Comparison of ENCODE assay signal across 8 mouse cellular contexts in genomic region chr17:28247613-28248012, GRCm38 (mm10). TPM values are rescaled to one million over a fixed set of nuclear protein-coding genes. Genes with fewer than 3 reads are reported as not detected.
A peak's percentile ranks its signal among the peaks of the same experiment; 100 is the strongest.
DNase-seq lines count a peak whose midpoint lies in the region; ATAC-seq and TF ChIP-seq lines count a peak whose summit lies in the region.
"Had no signal": no experiment of that assay in that cellular context is flagged by ENCODE, and none has a peak within 500 bp of the region (broad histone marks: within the 10 kb centered on the region; RNA-seq: fewer than 3 reads in every experiment).

No protein-coding gene starts in this region.

- TF ChIP-seq EP300 in heart, postnatal 0 days (IDR thresholded peaks at IDR 0.05; ENCODE audit: low read depth): no peak

- no peak overlapping the region for H3K9ac ChIP-seq in heart, postnatal 0 days (replicated peaks; ENCODE audit: low read depth, low read length)
- H3K9ac ChIP-seq in liver, embryonic 16.5 days (ENCODE audit: low read depth, low read length): no peak overlapping the region
- H3K9ac ChIP-seq: midbrain, embryonic 12.5 days had no signal

- peak; percentile 44 for DNase-seq in G1E (ENCODE audit: low spot score)
- DNase-seq in heart, postnatal 0 days (ENCODE audit: low spot score): peak; percentile 36
- DNase-seq in left cerebral cortex, adult 2 months (ENCODE audit: extremely low spot score in 1 of 2, low spot score in 2 of 2): no peak
- no peak for DNase-seq in layer of hippocampus, adult 8-10 months (ENCODE audit: low spot score in 2 of 2)

- peak overlapping the region; percentile 57; the same call in 1 of the 2 replicates for H3K27ac ChIP-seq in brown adipose tissue, adult 24 weeks (replicated peaks; ENCODE audit: low read depth, low read length)
- H3K27ac ChIP-seq in heart, postnatal 0 days (ENCODE audit: low read depth): no peak overlapping the region
- H3K27ac ChIP-seq in liver, embryonic 16.5 days (ENCODE audit: low read length): no peak overlapping the region
- H3K27ac ChIP-seq in left cerebral cortex, adult 2 months: no peak overlapping the region
- H3K27ac ChIP-seq: midbrain, embryonic 12.5 days had no signal

- H3K9me3 ChIP-seq in G1E (replicated peaks): no peaks in the 10 kb centered on the region
- no peaks in the 10 kb centered on the region for H3K9me3 ChIP-seq in heart, postnatal 0 days (replicated peaks; ENCODE audit: control insufficient read depth, low read length)
- H3K9me3 ChIP-seq in liver, embryonic 16.5 days (replicated peaks; ENCODE audit: control insufficient read depth, low read length): no peaks in the 10 kb centered on the region
- H3K9me3 ChIP-seq: midbrain, embryonic 12.5 days had no signal

- H3K4me3 ChIP-seq in G1E (ENCODE audit: low read depth, low read length): no peak overlapping the region
- H3K4me3 ChIP-seq in brown adipose tissue, adult 24 weeks (ENCODE audit: insufficient read depth, low read depth, low read length): no peak overlapping the region
- no peak overlapping the region for H3K4me3 ChIP-seq in heart, postnatal 0 days (ENCODE audit: low read depth, low read length)
- H3K4me3 ChIP-seq in liver, embryonic 16.5 days (ENCODE audit: low read depth, low read length): no peak overlapping the region
- no peak overlapping the region for H3K4me3 ChIP-seq in left cerebral cortex, adult 2 months
- H3K4me3 ChIP-seq: midbrain, embryonic 12.5 days had no signal

- H3K4me1 ChIP-seq in G1E (ENCODE audit: insufficient read depth, low read depth, low read length): peaks cover 21% of the 10 kb centered on the region
- H3K4me1 ChIP-seq in brown adipose tissue, adult 24 weeks (ENCODE audit: control insufficient read depth, insufficient read depth, insufficient read length, low read length): peaks cover 41% of the 10 kb centered on the region
- peaks cover 22% of the 10 kb centered on the region for H3K4me1 ChIP-seq in heart, postnatal 0 days (ENCODE audit: control insufficient read depth, insufficient read depth)
- H3K4me1 ChIP-seq in liver, embryonic 16.5 days (ENCODE audit: control insufficient read depth, low read depth, low read length): peaks cover 33% of the 10 kb centered on the region

- WGBS in heart, postnatal 0 days: 30% methylated on average over 6 of the region's 6 CpGs
- 11% methylated on average over 6 of the region's 6 CpGs for WGBS in liver, embryonic 16.5 days (ENCODE audit: insufficient replicate concordance)

- ATAC-seq in G1E (ENCODE audit: extremely low read depth, insufficient number of reproducible peaks, low FRiP score, poor library complexity, severe bottlenecking): no peak; the same call in 1 of the 2 replicates
- peak; percentile 26; the same call in 1 of the 2 replicates for ATAC-seq in heart, postnatal 0 days (ENCODE audit: insufficient read depth, low read depth)
- ATAC-seq in liver, embryonic 16.5 days (ENCODE audit: low read depth): peak; percentile 10; the same call in 1 of the 2 replicates
- no peak for ATAC-seq in megakaryocyte-erythroid progenitor cell, adult 5-6 weeks (replicated peaks; ENCODE audit: low FRiP score, low TSS enrichment, poor library complexity, severe bottlenecking)

- peaks cover 94% of the 10 kb centered on the region for H3K36me3 ChIP-seq in G1E (replicated peaks)
- H3K36me3 ChIP-seq in heart, postnatal 0 days (replicated peaks; ENCODE audit: control insufficient read depth, insufficient read depth, low read length): no peaks in the 10 kb centered on the region; the same call in 1 of the 2 replicates
- no peaks in the 10 kb centered on the region for H3K36me3 ChIP-seq in liver, embryonic 16.5 days (ENCODE audit: control insufficient read depth, insufficient read depth)
- H3K36me3 ChIP-seq: midbrain, embryonic 12.5 days had no signal

- H3K4me2 ChIP-seq in heart, postnatal 0 days (ENCODE audit: low read depth, low read length): no peak overlapping the region
- 0 out of 2 replicates have a peak overlapping the region, but pooled peaks have one; percentile 22 for H3K4me2 ChIP-seq in liver, embryonic 16.5 days (ENCODE audit: low read depth, low read length)
- H3K4me2 ChIP-seq: midbrain, embryonic 12.5 days had no signal

- TF ChIP-seq CTCF in G1E (IDR thresholded peaks at IDR 0.05; ENCODE audit: low read depth, low read length): no peak
- TF ChIP-seq CTCF in heart, postnatal 0 days (IDR thresholded peaks at IDR 0.05; ENCODE audit: low read depth): no peak
- no peak for TF ChIP-seq CTCF in left cerebral cortex, adult 2 months (IDR thresholded peaks at IDR 0.05)

- no peaks in the 10 kb centered on the region; the same call in 1 of the 2 replicates for H3K27me3 ChIP-seq in G1E (ENCODE audit: insufficient read depth, low read length)
- H3K27me3 ChIP-seq in heart, postnatal 0 days (ENCODE audit: control insufficient read depth, insufficient read depth, low read length): no peaks in the 10 kb centered on the region
- no peaks in the 10 kb centered on the region for H3K27me3 ChIP-seq in liver, embryonic 16.5 days (ENCODE audit: control insufficient read depth, insufficient read depth, low read depth, low read length)
- H3K27me3 ChIP-seq: midbrain, embryonic 12.5 days had no signal

- intact Hi-C loops in left cerebral cortex, adult 2 months (cut with DNase I): no loop called here

RNA-seq across cellular contexts. Expression of gene Ppard, which starts 15.1 kb away (rescaled TPM):
- total RNA-seq in G1E (2014; fragmentation: Nextera tagmentation) (19.1 and 23.4 TPM in 2 replicates), G1E (2017) (2.6 and 3.0 TPM in 2 replicates)
- polyA plus RNA-seq in G1E (2012): 17.8 and 17.9 TPM in 2 replicates
- polyA plus RNA-seq in brown adipose tissue, adult 24 weeks (2012; ENCODE audit: insufficient read depth, insufficient read length, missing spikeins): 14.2 and 15.2 TPM in 2 replicates
- total RNA-seq in heart, postnatal 0 days (2014; rRNA removed; ENCODE audit: low replicate concordance): 6.6 and 23.1 TPM in 2 replicates
- polyA plus RNA-seq in heart, postnatal 0 days (2015; fragmentation: Nextera tagmentation; extraction: Ambion mirVana): 0.99 and 1.4 TPM in 2 replicates
- polyA plus RNA-seq in liver, embryonic 16.5 days (2015; fragmentation: Nextera tagmentation; extraction: Ambion mirVana): 0.62 and 0.77 TPM in 2 replicates
- total RNA-seq in left cerebral cortex, adult 2 months (2021): 10 to 100 TPM; 28.8 to 29.2 TPM
- 7.6 and 9.7 TPM in 2 replicates for total RNA-seq in megakaryocyte-erythroid progenitor cell, adult 5-6 weeks (2014; fragmentation: Nextera tagmentation)
- total RNA-seq in megakaryocyte-erythroid progenitor cell, adult 5-6 weeks (2017): 1.7 and 2.0 TPM in 2 replicates
- 10 to 100 TPM; 24.5 to 27.5 (median 26.7) TPM for total RNA-seq in layer of hippocampus, adult 8-10 months (2022)

RNA-seq across cellular contexts. Expression of gene Def6, which starts 40.0 kb away (rescaled TPM):
- 38.5 and 58.4 TPM in 2 replicates for total RNA-seq in G1E (2014; fragmentation: Nextera tagmentation)
- total RNA-seq in G1E (2017): 92.8 and 113 TPM in 2 replicates
- polyA plus RNA-seq in G1E (2012): 308 and 346 TPM in 2 replicates
- 0.71 and 2.1 TPM in 2 replicates for polyA plus RNA-seq in brown adipose tissue, adult 24 weeks (2012; ENCODE audit: insufficient read depth, insufficient read length, missing spikeins)
- total RNA-seq in heart, postnatal 0 days (2014; rRNA removed; ENCODE audit: low replicate concordance): 3.5 and 5.8 TPM in 2 replicates
- 2.5 and 2.8 TPM in 2 replicates for polyA plus RNA-seq in heart, postnatal 0 days (2015; fragmentation: Nextera tagmentation; extraction: Ambion mirVana)
- 7.2 and 8.2 TPM in 2 replicates for polyA plus RNA-seq in liver, embryonic 16.5 days (2015; fragmentation: Nextera tagmentation; extraction: Ambion mirVana)
- 1 to 10 TPM; 2.1 to 3.1 TPM for total RNA-seq in left cerebral cortex, adult 2 months (2021)
- 24.5 and 35.1 TPM in 2 replicates for total RNA-seq in megakaryocyte-erythroid progenitor cell, adult 5-6 weeks (2014; fragmentation: Nextera tagmentation)
- 41.1 and 80.3 TPM in 2 replicates for total RNA-seq in megakaryocyte-erythroid progenitor cell, adult 5-6 weeks (2017)
- total RNA-seq in layer of hippocampus, adult 8-10 months (2022): 1 to 10 TPM; 2.9 to 6.5 (median 3.5) TPM

Comparison
In these comparisons a context has a peak if more than half of its experiments do, and no peak if none do; other contexts are left out.
1. ATAC-seq: peak in heart, postnatal 0 days (single experiment) and liver, embryonic 16.5 days (single experiment); none in G1E (single experiment) and megakaryocyte-erythroid progenitor cell, adult 5-6 weeks (single experiment).
2. DNase-seq: peak in G1E (single experiment) and heart, postnatal 0 days (single experiment); none in left cerebral cortex, adult 2 months (0 of 2) and layer of hippocampus, adult 8-10 months (0 of 2).